Mouse (Mus musculus): Measurements from ENCODE around the gene Sh3tc1. TPM values are rescaled to one million over a fixed set of nuclear protein-coding genes. Genes with fewer than 3 reads are reported as not detected.

Gene Sh3tc1
- polyA plus RNA-seq, 1 experiment from 2014 or later = 4.0 TPM

- no peaks in the 10 kb centered on the region for H3K9me3 ChIP-seq (ENCODE audit: control insufficient read depth, low read length)
- H3K36me3 ChIP-seq (ENCODE audit: control insufficient read depth, insufficient read depth, low read length) = no peaks in the 10 kb centered on the region
- 0 out of 2 replicates have a peak overlapping the region, but pooled peaks have one; percentile 17 for H3K9ac ChIP-seq (ENCODE audit: low read depth, low read length)
- peaks cover 51% of the 10 kb centered on the region for H3K27me3 ChIP-seq (replicated peaks; ENCODE audit: control insufficient read depth, insufficient read depth, low read length)
- WGBS = 2% methylated on average over 40 of the region's 40 CpGs
- peak overlapping the region; percentile 64 for H3K4me3 ChIP-seq (ENCODE audit: low read depth, low read length)
- no peak for DNase-seq (ENCODE audit: low spot score)
- ATAC-seq (replicated peaks; ENCODE audit: low FRiP score) = peak; percentile 15; the same call in 1 of the 2 replicates
- H3K4me1 ChIP-seq (replicated peaks; ENCODE audit: control insufficient read depth, insufficient read depth, low read length) = no peaks in the 10 kb centered on the region
- H3K27ac ChIP-seq (ENCODE audit: low read depth, low read length) = no peak overlapping the region
- H3K4me2 ChIP-seq = peak overlapping the region; percentile 100
Observed at GRCm38 (mm10) chr5:35758081-35759053, 18.6 kb upstream of the Sh3tc1 start.

- H3K9me3 ChIP-seq (ENCODE audit: control insufficient read depth, low read length) = no peaks in the 10 kb centered on the region
- H3K4me2 ChIP-seq = peak within 1 kb of the TSS; percentile 100
- 0% methylated on average over 34 of the region's 35 CpGs for WGBS
- H3K27ac ChIP-seq (ENCODE audit: low read depth, low read length) = no peak within 1 kb of the TSS
- ATAC-seq (replicated peaks; ENCODE audit: low FRiP score) (peak; percentile 94), DNase-seq (ENCODE audit: low spot score) (peak; percentile 89)
- peak within 1 kb of the TSS; percentile 64 for H3K4me3 ChIP-seq (ENCODE audit: low read depth, low read length)
- no peaks in the 10 kb centered on the region for H3K36me3 ChIP-seq (ENCODE audit: control insufficient read depth, insufficient read depth, low read length)
- H3K27me3 ChIP-seq (replicated peaks; ENCODE audit: control insufficient read depth, insufficient read depth, low read length) = peaks cover 46% of the 10 kb centered on the region
- H3K9ac ChIP-seq (ENCODE audit: low read depth, low read length) = peak within 1 kb of the TSS; percentile 26; the same call in 1 of the 2 replicates
- no peaks in the 10 kb centered on the region for H3K4me1 ChIP-seq (replicated peaks; ENCODE audit: control insufficient read depth, insufficient read depth, low read length)
Observed at GRCm38 (mm10) chr5:35757639-35758001, 17.8 kb upstream of the Sh3tc1 start, which contains the start of gene Ablim2. Ablim2 (plus strand) TSS chr5:35757880.

GRCm38 (mm10) chr5:35756997-35757638, 17.3 kb upstream of the Sh3tc1 start:
- Histone ChIP-seq H3K9me3 (ENCODE audit: control insufficient read depth, low read length) (no peaks in the 10 kb centered on the region), H3K27me3 (replicated peaks; ENCODE audit: control insufficient read depth, insufficient read depth, low read length) (peaks cover 44% of the 10 kb centered on the region), H3K4me3 (ENCODE audit: low read depth, low read length) (peak overlapping the region; percentile 64), H3K27ac (ENCODE audit: low read depth, low read length) (no peak overlapping the region), H3K4me2 (peak overlapping the region; percentile 100), H3K9ac (ENCODE audit: low read depth, low read length) (peak overlapping the region; percentile 26; the same call in 1 of the 2 replicates), H3K4me1 (replicated peaks; ENCODE audit: control insufficient read depth, insufficient read depth, low read length) (no peaks in the 10 kb centered on the region), H3K36me3 (ENCODE audit: control insufficient read depth, insufficient read depth, low read length) (no peaks in the 10 kb centered on the region)
- DNase-seq (ENCODE audit: low spot score) (no peak), ATAC-seq (replicated peaks; ENCODE audit: low FRiP score) (peak; percentile 55)
- WGBS = 11% methylated on average over 25 of the region's 26 CpGs

GRCm38 (mm10) chr5:35756020-35756419, 16.2 kb upstream of the Sh3tc1 start:
- ATAC-seq (replicated peaks; ENCODE audit: low FRiP score) = no peak

GRCm38 (mm10) chr5:35755131-35755733, 15.4 kb upstream of the Sh3tc1 start:
- WGBS = 33% methylated on average over 5 of the region's 5 CpGs
- Histone ChIP-seq H3K27ac (ENCODE audit: low read depth, low read length) (no peak overlapping the region), H3K9me3 (ENCODE audit: control insufficient read depth, low read length) (no peaks in the 10 kb centered on the region), H3K4me3 (ENCODE audit: low read depth, low read length) (no peak overlapping the region), H3K9ac (ENCODE audit: low read depth, low read length) (no peak overlapping the region), H3K36me3 (ENCODE audit: control insufficient read depth, insufficient read depth, low read length) (no peaks in the 10 kb centered on the region), H3K4me1 (replicated peaks; ENCODE audit: control insufficient read depth, insufficient read depth, low read length) (no peaks in the 10 kb centered on the region), H3K4me2 (no peak overlapping the region), H3K27me3 (replicated peaks; ENCODE audit: control insufficient read depth, insufficient read depth, low read length) (peaks cover 30% of the 10 kb centered on the region)
- ATAC-seq (replicated peaks; ENCODE audit: low FRiP score) (no peak), DNase-seq (ENCODE audit: low spot score) (no peak)

More at GRCm38 (mm10) chr5:35756020-35756419, 16.2 kb upstream of the Sh3tc1 start:
- Histone ChIP-seq H3K4me1 (replicated peaks; ENCODE audit: control insufficient read depth, insufficient read depth, low read length) (no peaks in the 10 kb centered on the region), H3K9me3 (ENCODE audit: control insufficient read depth, low read length) (no peaks in the 10 kb centered on the region), H3K4me2 (no peak overlapping the region), H3K27me3 (replicated peaks; ENCODE audit: control insufficient read depth, insufficient read depth, low read length) (peaks cover 38% of the 10 kb centered on the region), H3K27ac (ENCODE audit: low read depth, low read length) (no peak overlapping the region), H3K4me3 (ENCODE audit: low read depth, low read length) (no peak overlapping the region), H3K9ac (ENCODE audit: low read depth, low read length) (no peak overlapping the region), H3K36me3 (ENCODE audit: control insufficient read depth, insufficient read depth, low read length) (no peaks in the 10 kb centered on the region)
- WGBS = 77% methylated on average over 4 of the region's 4 CpGs
- no peak for DNase-seq (ENCODE audit: low spot score)

- no peak overlapping the region for H3K4me2 ChIP-seq
- no peak overlapping the region for H3K9ac ChIP-seq (ENCODE audit: low read depth, low read length)
- no peak overlapping the region for H3K4me3 ChIP-seq (ENCODE audit: low read depth, low read length)
- DNase-seq (ENCODE audit: low spot score) = no peak
- no peaks in the 10 kb centered on the region for H3K4me1 ChIP-seq (replicated peaks; ENCODE audit: control insufficient read depth, insufficient read depth, low read length)
- no peak for ATAC-seq (replicated peaks; ENCODE audit: low FRiP score)
- no peaks in the 10 kb centered on the region for H3K36me3 ChIP-seq (ENCODE audit: control insufficient read depth, insufficient read depth, low read length)
- H3K27ac ChIP-seq (ENCODE audit: low read depth, low read length) = no peak overlapping the region
- no peaks in the 10 kb centered on the region for H3K9me3 ChIP-seq (ENCODE audit: control insufficient read depth, low read length)
- H3K27me3 ChIP-seq (replicated peaks; ENCODE audit: control insufficient read depth, insufficient read depth, low read length) = peaks cover under 1% of the 10 kb centered on the region; the same call in 1 of the 2 replicates
- WGBS = 71% methylated on average over 7 of the region's 7 CpGs
Observed at GRCm38 (mm10) chr5:35751016-35751415, 11.2 kb upstream of the Sh3tc1 start.

GRCm38 (mm10) chr5:35750026-35750425, 10.2 kb upstream of the Sh3tc1 start:
- H3K4me1 ChIP-seq (replicated peaks; ENCODE audit: control insufficient read depth, insufficient read depth, low read length) = no peaks in the 10 kb centered on the region
- DNase-seq (ENCODE audit: low spot score) (no peak), ATAC-seq (replicated peaks; ENCODE audit: low FRiP score) (no peak)
- H3K9me3 ChIP-seq (ENCODE audit: control insufficient read depth, low read length) = no peaks in the 10 kb centered on the region
- H3K27me3 ChIP-seq (replicated peaks; ENCODE audit: control insufficient read depth, insufficient read depth, low read length) = no peaks in the 10 kb centered on the region
- no peak overlapping the region for H3K9ac ChIP-seq (ENCODE audit: low read depth, low read length)
- H3K36me3 ChIP-seq (ENCODE audit: control insufficient read depth, insufficient read depth, low read length) = no peaks in the 10 kb centered on the region
- 76% methylated on average over 1 of the region's 1 CpGs for WGBS
- no peak overlapping the region for H3K4me2 ChIP-seq
- H3K4me3 ChIP-seq (ENCODE audit: low read depth, low read length) = no peak overlapping the region
- H3K27ac ChIP-seq (ENCODE audit: low read depth, low read length) = no peak overlapping the region

GRCm38 (mm10) chr5:35749416-35749815, 9.6 kb upstream of the Sh3tc1 start:
- Histone ChIP-seq H3K4me1 (replicated peaks; ENCODE audit: control insufficient read depth, insufficient read depth, low read length) (no peaks in the 10 kb centered on the region), H3K9me3 (ENCODE audit: control insufficient read depth, low read length) (no peaks in the 10 kb centered on the region), H3K36me3 (ENCODE audit: control insufficient read depth, insufficient read depth, low read length) (no peaks in the 10 kb centered on the region), H3K27ac (ENCODE audit: low read depth, low read length) (no peak overlapping the region), H3K4me2 (no peak overlapping the region), H3K27me3 (replicated peaks; ENCODE audit: control insufficient read depth, insufficient read depth, low read length) (no peaks in the 10 kb centered on the region), H3K4me3 (ENCODE audit: low read depth, low read length) (no peak overlapping the region), H3K9ac (ENCODE audit: low read depth, low read length) (no peak overlapping the region)
- DNase-seq (ENCODE audit: low spot score) = no peak
- WGBS = 54% methylated on average over 3 of the region's 3 CpGs
- no peak for ATAC-seq (replicated peaks; ENCODE audit: low FRiP score)

All from liver, embryonic 11.5 days (tissue).